Mouse (Mus musculus) embryonic stem cell, embryonic (primary cell): ENCODE data around the gene Ptgfrn.

Experiments used
- CTCF ChIA-PET, 4 experiments: fragments of 300-600 bp in 2 of 4; fragments of 350-600 bp in 2 of 4; sonication (Branson Sonifier 250); formaldehyde crosslinking; loops; one replicate each; lab custom pipeline; 2022; ENCODE audit warnings: inconsistent platforms in 2 of 4; lab: Charles Lee
- POLR2A ChIA-PET, 4 experiments: fragments of 300-600 bp in 2 of 4; fragments of 350-600 bp in 2 of 4; sonication (Branson Sonifier 250); formaldehyde crosslinking; loops; one replicate each; lab custom pipeline; 2022; ENCODE audit warnings: antibody characterized with exemption in 4 of 4, inconsistent platforms in 1 of 4; lab: Charles Lee

Gene Ptgfrn

GRCm38 (mm10) chr3:101041997-101042396 is 68.1 kb downstream of the Ptgfrn start:
- POLR2A ChIA-PET, result interaction anchor here in 3 of 4 experiments (0.6 to 1.6 kb wide), 6 partner anchors 50 to 940 kb away, joined by 3 to 4 read pairs (median 3); no protein-coding TSS in a partner anchor
- CTCF ChIA-PET, result no interaction called here

DNA sequence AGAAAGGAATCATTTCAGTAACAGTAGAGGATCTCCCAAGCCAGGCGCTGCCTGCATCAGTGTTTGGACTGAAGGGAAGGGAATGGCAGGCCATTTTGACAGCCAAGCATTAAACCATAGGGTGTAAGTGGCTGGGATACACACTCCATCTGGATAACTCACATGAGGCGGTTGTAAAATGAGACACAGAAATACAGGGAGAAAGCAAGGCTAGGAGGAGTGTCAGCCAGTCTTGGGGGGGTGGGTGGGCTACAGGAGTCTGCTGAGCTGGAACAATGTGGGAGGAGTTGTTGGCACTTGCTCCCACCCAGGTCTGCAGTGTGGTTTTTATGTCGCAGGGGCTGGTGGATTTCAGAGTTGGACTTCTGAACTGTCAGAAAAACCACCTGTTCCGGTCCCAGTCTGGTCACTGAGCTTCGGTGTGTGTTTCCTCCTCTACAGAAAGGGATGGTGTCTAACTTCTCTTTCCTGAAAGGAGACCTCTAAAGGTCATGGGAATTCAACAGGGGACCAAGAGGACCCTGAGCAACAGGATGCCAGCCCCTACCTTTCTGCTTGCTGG is 72.0 kb downstream of the Ptgfrn start:
- ChIA-PET CTCF (no interaction called here), POLR2A (interaction anchor here in 1 of 4 experiments (0.5 kb wide), 1 partner anchor 325 kb away, joined by 3 read pairs; no protein-coding TSS in a partner anchor)

GRCm38 (mm10) chr3:101036001-101036400 is 74.1 kb downstream of the Ptgfrn start:
- POLR2A ChIA-PET, result no interaction called here
- CTCF ChIA-PET, result interaction anchor here in 1 of 4 experiments (0.6 kb wide), 1 partner anchor 36 kb away, joined by 3 read pairs; no protein-coding TSS in a partner anchor

GRCm38 (mm10) chr3:101034509-101034908 is 75.6 kb downstream of the Ptgfrn start:
- ChIA-PET POLR2A (interaction anchor here in 1 of 4 experiments (0.6 kb wide), 1 partner anchor 179 kb away, joined by 6 read pairs; no protein-coding TSS in a partner anchor), CTCF (no interaction called here)

DNA sequence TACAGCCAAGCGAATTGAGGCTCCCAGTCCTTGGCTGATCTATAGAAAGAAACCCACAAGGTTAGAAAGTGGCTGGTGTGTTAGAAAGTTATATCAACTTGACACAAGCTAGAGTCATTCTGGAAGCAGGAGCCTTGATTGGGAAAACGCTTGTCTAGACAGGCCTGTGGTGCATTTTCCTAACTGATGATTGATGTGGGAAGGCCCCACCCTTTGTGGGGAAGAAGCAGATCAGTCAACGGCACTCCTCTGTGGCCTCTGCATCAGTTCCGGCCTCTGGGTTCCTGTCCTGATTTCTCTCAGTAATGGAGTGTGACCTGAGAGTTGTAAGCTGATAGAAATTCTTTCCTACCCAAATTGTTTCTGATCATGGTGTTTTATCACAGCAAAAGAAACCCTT is 76.4 kb downstream of the Ptgfrn start:
- POLR2A ChIA-PET, result no interaction called here
- CTCF ChIA-PET, result no interaction called here

DNA sequence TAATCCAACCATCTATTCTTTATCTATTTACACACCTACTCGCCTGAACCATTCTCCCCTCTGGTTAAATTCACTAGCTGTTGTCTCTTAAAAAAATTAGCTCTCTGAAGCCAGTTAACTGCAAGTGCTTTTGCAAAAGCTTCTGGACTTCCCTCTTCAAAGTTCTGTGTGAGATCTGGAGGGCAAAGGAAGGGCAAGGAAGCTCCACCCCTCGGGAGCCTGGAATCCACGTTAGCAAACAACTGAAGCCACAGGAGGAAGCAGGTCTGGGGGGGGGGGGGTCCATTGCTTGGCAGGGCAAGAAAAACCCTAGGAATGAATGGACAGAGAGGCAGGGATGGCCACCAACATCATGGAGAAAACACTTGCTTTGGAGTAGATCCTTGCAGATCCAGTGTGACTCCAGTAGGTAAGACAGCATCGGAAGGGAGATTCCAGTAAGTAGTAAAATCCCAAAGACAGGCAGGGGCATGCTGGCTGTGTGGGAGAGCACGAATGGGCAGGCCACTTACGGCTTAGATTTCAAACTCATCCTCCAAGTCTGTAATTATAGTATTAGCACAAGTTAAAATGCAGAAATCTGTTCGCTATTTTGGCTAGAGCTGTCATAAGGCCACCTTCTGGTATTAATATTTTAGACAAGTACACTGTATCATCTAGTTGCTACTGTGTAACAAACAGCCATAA is 78.5 kb downstream of the Ptgfrn start:
- CTCF ChIA-PET, result interaction anchor here in 3 of 4 experiments (0.6 to 1.0 kb wide), 3 partner anchors 14 to 33 kb away, joined by 3 to 8 read pairs (median 4); no protein-coding TSS in a partner anchor
- POLR2A ChIA-PET, result interaction anchor here (0.5 to 0.9 kb wide), 7 partner anchors 61 to 383 kb away, joined by 3 to 14 read pairs (median 4); no protein-coding TSS in a partner anchor

DNA sequence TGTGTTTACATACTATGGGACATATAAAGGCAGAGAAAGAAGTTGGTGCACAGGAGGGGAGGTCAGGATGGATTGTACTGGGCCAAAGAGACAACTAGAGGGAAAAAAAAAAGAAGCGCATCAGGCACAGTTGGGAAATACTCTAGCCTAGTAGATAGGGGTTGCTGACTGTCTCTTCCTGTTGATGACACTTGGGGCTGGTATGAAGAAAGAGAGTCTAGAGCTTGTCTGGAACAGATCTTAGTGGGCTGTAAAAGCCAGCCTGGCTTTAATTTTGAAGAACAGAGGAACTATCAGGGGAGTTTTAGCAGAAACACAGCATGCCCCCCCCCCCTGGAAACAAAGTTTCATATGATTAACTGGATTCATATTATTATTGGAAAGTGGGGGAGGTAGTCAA is 79.4 kb downstream of the Ptgfrn start:
- POLR2A ChIA-PET, result interaction anchor here in 2 of 4 experiments (0.6 to 0.7 kb wide), 2 partner anchors 135 to 296 kb away, joined by 3 to 4 read pairs; no protein-coding TSS in a partner anchor
- CTCF ChIA-PET, result interaction anchor here in 1 of 4 experiments (0.7 kb wide), 1 partner anchor 16 kb away, joined by 3 read pairs; no protein-coding TSS in a partner anchor

DNA sequence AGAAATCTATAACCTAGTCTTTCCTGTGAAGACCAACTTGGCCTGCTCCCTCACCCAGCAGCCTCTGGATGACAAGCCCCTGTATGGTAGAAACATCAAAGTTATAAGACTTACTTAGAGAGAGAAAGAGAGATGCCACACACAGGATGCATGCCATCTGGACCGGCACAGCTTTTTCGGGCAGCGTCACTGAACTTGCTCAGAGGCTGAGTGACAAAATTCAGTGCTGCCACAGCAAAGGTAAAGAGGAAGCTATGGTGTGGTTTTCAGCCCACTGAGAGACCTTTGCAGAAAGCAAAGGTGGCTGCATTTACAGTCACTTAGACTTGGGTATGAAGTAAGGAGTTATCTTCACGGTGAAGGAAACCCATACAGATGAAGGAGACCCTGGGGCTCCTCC is 80.7 kb downstream of the Ptgfrn start, which contains the start of gene Cd101:
Gene Cd101 (minus strand): TSS at position 218 of the 400 bp plus-strand sequence.
- ChIA-PET CTCF (no interaction called here), POLR2A (no interaction called here)

DNA sequence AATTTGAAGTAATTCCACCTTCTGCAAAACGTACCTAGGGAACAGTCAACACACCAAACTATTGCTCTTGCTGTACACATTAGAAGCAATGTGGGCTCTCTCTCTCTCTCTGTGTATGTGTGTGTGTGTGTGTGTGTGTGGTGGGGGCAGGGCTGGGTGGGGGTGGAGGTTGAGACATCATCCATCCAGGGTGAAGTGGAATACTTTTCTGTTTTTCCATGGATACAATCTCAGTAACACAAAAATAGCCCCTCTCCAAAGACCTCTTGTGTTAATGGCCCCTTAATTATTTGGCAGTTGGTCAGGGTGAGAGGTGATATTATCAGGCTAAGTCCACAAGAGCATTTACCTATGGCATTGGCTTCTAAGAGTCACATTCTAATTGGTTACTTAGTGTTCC is 83.3 kb downstream of the Ptgfrn start:
- ChIA-PET POLR2A (no interaction called here), CTCF (interaction anchor here in 1 of 4 experiments (0.8 kb wide), 1 partner anchor 269 kb away, joined by 3 read pairs; no protein-coding TSS in a partner anchor)

- CTCF ChIA-PET, result interaction anchor here in 2 of 4 experiments (0.6 to 1.4 kb wide), 2 partner anchors 24 to 85 kb away, joined by 3 read pairs; no protein-coding TSS in a partner anchor
Observed at GRCm38 (mm10) chr3:101022967-101023366, 87.1 kb downstream of the Ptgfrn start.

DNA sequence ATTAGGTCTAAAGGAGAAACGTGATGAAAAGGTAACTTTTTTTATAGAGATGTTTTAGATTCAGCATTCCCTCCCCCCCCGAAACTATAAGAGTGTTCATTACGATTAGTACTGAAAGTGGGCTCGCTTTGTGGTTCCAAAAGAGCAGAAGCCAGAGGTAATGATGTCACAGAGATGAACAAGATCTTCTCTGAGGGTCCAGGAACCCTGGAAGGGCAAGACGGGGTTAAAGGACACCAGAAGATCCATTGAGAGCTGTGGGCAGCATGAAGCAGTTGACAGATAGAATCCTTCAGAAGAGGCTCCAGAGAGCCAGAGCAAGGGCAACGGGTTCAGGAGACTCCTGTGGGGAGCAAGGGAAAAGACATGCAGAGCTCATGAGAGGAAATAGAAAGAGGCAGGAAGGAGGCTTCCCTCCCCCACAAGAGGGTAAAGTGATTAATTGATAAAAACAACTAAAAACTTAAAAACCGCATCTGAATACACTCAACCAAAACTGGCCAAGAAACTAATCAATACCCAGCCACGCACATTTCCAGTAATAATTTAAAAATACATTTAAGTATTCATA is 88.5 kb downstream of the Ptgfrn start:
- ChIA-PET CTCF (no interaction called here), POLR2A (no interaction called here)

More at GRCm38 (mm10) chr3:101022967-101023366, 87.1 kb downstream of the Ptgfrn start:
- POLR2A ChIA-PET, result no interaction called here

GRCm38 (mm10) chr3:101021073-101021472 is 89.0 kb downstream of the Ptgfrn start:
- CTCF ChIA-PET, result no interaction called here

DNA sequence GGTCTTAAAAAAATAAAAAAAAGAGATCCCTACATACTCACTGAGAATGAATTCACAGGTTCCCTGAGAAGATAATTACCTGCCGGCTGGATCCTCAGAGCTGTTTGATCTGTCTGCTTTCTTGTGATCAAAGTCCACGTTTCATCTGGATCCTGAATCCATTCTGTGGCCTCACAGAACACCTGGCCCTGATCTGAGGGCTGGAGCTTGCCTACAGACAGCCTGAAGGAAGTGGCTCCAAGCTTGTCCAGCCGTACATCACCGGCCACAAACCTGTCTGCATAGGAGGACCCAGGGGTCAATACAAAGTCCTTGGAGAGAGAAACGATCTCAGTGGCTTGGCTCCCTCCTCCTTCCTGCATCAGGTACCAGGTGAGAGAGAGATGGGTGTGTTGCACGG is 91.6 kb downstream of the Ptgfrn start:
- ChIA-PET CTCF (interaction anchor here in 1 of 4 experiments (0.6 kb wide), 1 partner anchor 48 kb away, joined by 4 read pairs; no protein-coding TSS in a partner anchor), POLR2A (no interaction called here)

More at GRCm38 (mm10) chr3:101021073-101021472, 89.0 kb downstream of the Ptgfrn start:
- POLR2A ChIA-PET, result interaction anchor here in 1 of 4 experiments (0.6 kb wide), 1 partner anchor 226 kb away, joined by 3 read pairs; no protein-coding TSS in a partner anchor

- ChIA-PET CTCF (no interaction called here), POLR2A (interaction anchor here in 1 of 4 experiments (1.9 kb wide), 1 partner anchor 12 kb away, joined by 4 read pairs; no protein-coding TSS in a partner anchor)
Observed at GRCm38 (mm10) chr3:101016050-101016449, 94.0 kb downstream of the Ptgfrn start.

DNA sequence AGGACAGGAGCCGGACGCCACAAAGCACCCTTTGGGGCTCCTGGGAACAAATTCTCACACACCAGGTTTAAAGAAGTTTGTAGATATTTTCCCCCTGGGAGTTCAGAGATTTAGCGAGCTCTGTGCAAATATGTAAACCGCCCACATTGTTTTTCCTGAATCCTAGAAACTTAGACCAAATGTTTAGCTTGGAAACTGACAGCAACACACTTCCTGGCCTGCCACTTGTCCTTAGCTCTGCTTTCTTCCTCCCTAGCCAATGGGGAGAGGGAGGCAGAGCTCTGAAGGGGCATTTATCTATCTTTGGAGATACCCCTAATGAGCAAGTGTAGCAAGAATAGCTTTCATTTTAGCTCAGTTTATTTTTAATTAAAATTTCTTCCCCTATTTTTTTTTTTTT is 94.8 kb downstream of the Ptgfrn start:
- POLR2A ChIA-PET, result interaction anchor here in 1 of 4 experiments (0.7 to 1.9 kb wide), 2 partner anchors 11 to 36 kb away, joined by 4 read pairs; no protein-coding TSS in a partner anchor

DNA sequence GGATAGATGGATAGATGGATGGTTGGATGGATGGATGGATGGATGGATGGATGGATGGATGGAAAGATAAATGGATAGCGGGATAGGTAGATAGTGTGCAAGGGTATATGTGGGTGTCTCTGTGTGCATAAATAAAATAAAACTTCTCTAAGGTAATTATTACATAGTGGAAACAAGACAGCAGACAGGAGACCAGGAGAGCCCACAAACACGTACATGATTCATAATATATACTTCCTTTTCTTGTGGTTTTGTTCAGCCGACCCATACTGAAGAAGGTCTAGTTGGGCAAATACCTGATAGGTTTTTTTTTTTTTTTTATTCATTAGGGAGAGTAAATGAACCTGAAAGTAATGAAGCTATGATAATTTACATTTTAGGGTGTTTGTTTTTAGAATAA is 96.5 kb downstream of the Ptgfrn start:
- CTCF ChIA-PET, result interaction anchor here in 1 of 4 experiments (2.2 kb wide), 1 partner anchor 14 kb away, joined by 8 read pairs; no protein-coding TSS in a partner anchor
- POLR2A ChIA-PET, result interaction anchor here in 1 of 4 experiments (0.6 to 1.6 kb wide), 2 partner anchors 107 to 201 kb away, joined by 3 to 8 read pairs; no protein-coding TSS in a partner anchor

More for the DNA sequence above, 94.8 kb downstream of the Ptgfrn start:
- CTCF ChIA-PET, result interaction anchor here in 2 of 4 experiments (0.6 to 2.2 kb wide), 4 partner anchors 16 to 282 kb away, joined by 3 to 8 read pairs (median 4); no protein-coding TSS in a partner anchor

GRCm38 (mm10) chr3:101013005-101013404 is 97.1 kb downstream of the Ptgfrn start:
- ChIA-PET CTCF (interaction anchor here in 1 of 4 experiments (0.6 to 0.7 kb wide), 2 partner anchors 285 to 364 kb away, joined by 3 to 6 read pairs; partner anchors contain the start of gene Igsf3), POLR2A (interaction anchor here in 1 of 4 experiments (0.6 to 1.6 kb wide), 2 partner anchors 12 to 201 kb away, joined by 3 to 4 read pairs; no protein-coding TSS in a partner anchor)

DNA sequence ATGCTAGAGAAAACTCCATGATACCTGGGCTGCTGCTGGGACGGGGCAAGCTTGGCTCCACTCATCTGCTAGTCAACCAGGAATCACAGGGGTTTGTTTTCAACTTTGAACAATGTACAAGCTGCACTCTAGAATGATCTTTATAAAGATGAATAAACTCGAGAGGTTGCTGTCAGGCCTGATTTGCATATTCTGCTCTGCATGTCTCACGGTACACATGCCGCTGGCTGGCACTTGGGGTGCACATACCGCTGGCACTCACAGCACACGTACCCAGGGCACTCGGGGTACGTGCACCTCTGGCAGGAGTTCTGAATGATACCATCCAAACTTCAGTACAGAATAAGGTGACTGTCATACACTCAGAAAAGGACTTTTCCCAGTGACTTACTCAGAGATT is 97.5 kb downstream of the Ptgfrn start:
- ChIA-PET POLR2A (interaction anchor here in 1 of 4 experiments (0.6 to 1.6 kb wide), 3 partner anchors 13 to 202 kb away, joined by 3 to 4 read pairs (median 3); no protein-coding TSS in a partner anchor), CTCF (interaction anchor here in 2 of 4 experiments (0.6 to 1.7 kb wide), 3 partner anchors 14 to 364 kb away, joined by 3 to 6 read pairs (median 6); partner anchors contain the start of gene Igsf3 (in 1 of the 2))
